Mouse (Mus musculus) midbrain, embryonic 16.5 days (tissue): Measurements from ENCODE around the gene Map3k10. TPM values are rescaled to one million over a fixed set of nuclear protein-coding genes. Genes with fewer than 3 reads are reported as not detected.
"Not testable (repeated sequence)": the region's sequence is repeated elsewhere in the genome, so short reads cannot be mapped to it uniquely, and the experiment has no call there.

Source experiments
- ATAC-seq: fragments of 200-750 bp; cut with Nextera tagmentation; 2 replicates; pipeline ENCODE4 v1.8.0; 2017; ENCODE audit warnings: moderate TSS enrichment
- H3K27ac ChIP-seq: fragments of 300-500 bp; sonication (generic); 2 replicates; pipeline ENCODE4 v1.5.1; 2014; ENCODE audit warnings: mild to moderate bottlenecking, low read length, mixed read lengths
- H3K27me3 ChIP-seq: fragments of 300-500 bp; sonication (generic); 2 replicates; pipeline ENCODE4 v1.6.1; 2014; ENCODE audit warnings: low read depth, low read length, mixed read lengths; ENCODE audit not compliant: control insufficient read depth, insufficient read depth
- H3K36me3 ChIP-seq: fragments of 300-500 bp; sonication (generic); 2 replicates; pipeline ENCODE4 v1.6.1; 2014; ENCODE audit warnings: mild to moderate bottlenecking, low read length, moderate library complexity, mixed read lengths; ENCODE audit not compliant: control insufficient read depth, insufficient read depth
- H3K4me1 ChIP-seq: fragments of 300-500 bp; sonication (generic); 2 replicates; pipeline ENCODE4 v1.6.1; 2014; ENCODE audit warnings: mild to moderate bottlenecking, low read length, mixed read lengths; ENCODE audit not compliant: control insufficient read depth, insufficient read depth
- H3K4me2 ChIP-seq: fragments of 300-500 bp; sonication (generic); 2 replicates; pipeline ENCODE4 v1.6.1; 2014; ENCODE audit warnings: mild to moderate bottlenecking, low read length, mixed read lengths
- H3K4me3 ChIP-seq: fragments of 300-500 bp; sonication (generic); 2 replicates; pipeline ENCODE4 v1.5.1; 2014; ENCODE audit warnings: low read depth, mild to moderate bottlenecking, low read length, moderate library complexity, mixed read lengths
- H3K9ac ChIP-seq: fragments of 300-500 bp; sonication (generic); 2 replicates; pipeline ENCODE4 v1.6.1; 2014; ENCODE audit warnings: low read depth, low read length, mixed read lengths
- H3K9me3 ChIP-seq: fragments of 300-500 bp; sonication (generic); replicated peaks from 2 replicates; pipeline ENCODE4 v1.6.1; 2014; ENCODE audit warnings: mild to moderate bottlenecking, low read length, mixed read lengths; ENCODE audit not compliant: control insufficient read depth, poor library complexity, severe bottlenecking
- WGBS: fragments of 180-500 bp; shearing (Covaris S2); extraction: QIAGEN DNeasy Blood & Tissue Kit; methylation state at CpG from one replicate; pipeline ENCODE4 v1.1.7; 2014; 5-methylcytosine and 5-hydroxymethylcytosine counted together
- polyA plus RNA-seq: library from polyadenylated mRNA; unstranded; fragments of >200 nt; fragmentation: Nextera tagmentation; extraction: Ambion mirVana; gene quantifications from 2 replicates; pipeline ENCODE4 v1.2.1, GENCODE M21; 2015

Map3k10 gene
- polyA plus RNA-seq, 1 experiment from 2014 or later = 16.9 TPM

DNA sequence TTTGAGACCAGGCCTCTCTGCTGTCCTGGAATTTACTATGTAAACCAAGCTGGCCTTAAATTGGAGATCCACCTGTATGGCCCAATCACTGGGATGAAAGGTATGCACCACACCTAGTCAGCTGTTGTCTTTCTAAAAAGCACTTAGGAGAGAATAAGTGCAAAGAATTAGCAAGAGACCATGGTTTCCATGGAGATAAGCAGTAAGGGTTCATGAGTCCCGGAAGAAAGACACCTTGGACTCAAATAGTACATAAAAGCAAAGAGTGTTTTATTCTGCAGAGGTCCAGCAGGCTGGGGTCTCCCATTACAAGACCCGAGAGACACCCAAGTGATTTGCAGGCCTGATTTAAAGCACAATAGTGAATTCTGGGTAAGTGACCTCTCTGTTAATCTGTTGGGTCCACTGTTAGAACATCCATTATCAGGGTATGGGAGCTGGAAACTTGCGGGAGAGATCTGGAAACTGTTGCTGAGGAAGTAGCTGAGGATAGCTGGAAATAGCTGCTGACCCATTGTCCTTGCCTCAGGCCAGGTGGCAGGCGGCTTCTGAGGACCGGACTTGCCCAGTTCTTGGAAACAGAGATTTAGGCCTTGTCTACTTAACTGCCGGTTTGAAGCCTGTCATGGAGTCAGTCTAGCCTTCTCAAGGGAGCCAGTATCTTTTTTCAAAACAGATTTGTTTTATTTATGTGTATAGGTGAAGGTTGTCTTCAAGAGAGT, 27.0 kb downstream of the Map3k10 start:
- Histone ChIP-seq H3K9me3 (no peaks in the 10 kb centered on the region), H3K27ac (no peak overlapping the region), H3K4me3 (no peak overlapping the region), H3K4me2 (no peak overlapping the region), H3K36me3 (no peaks in the 10 kb centered on the region), H3K27me3 (no peaks in the 10 kb centered on the region), H3K9ac (no peak overlapping the region), H3K4me1 (peaks cover 3% of the 10 kb centered on the region; the same call in 1 of the 2 replicates)
- ATAC-seq = no peak
- 83% methylated on average over 6 of the region's 6 CpGs for WGBS

DNA sequence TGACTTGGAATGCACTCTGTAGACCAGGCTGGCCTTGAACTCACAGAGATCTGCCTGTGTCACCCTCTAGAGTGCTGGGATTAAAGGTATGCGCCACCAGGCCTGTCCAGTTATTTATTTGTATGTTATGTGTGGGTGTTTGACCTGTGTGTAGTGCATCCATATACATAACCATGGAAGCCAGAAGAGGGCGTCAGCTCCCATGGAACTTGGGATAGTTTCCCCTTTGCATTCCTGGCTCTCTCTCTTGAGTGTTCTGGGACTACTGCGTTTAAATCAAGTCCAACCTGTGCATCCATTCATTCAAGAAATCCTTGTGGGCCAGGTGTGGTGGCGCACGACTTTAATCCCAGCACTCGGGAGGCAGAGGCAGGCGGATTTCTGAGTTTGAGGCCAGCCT, 27.9 kb downstream of the Map3k10 start:
- H3K4me1 ChIP-seq = peaks cover 3% of the 10 kb centered on the region; the same call in 1 of the 2 replicates
- 88% methylated on average over 7 of the region's 7 CpGs for WGBS

DNA sequence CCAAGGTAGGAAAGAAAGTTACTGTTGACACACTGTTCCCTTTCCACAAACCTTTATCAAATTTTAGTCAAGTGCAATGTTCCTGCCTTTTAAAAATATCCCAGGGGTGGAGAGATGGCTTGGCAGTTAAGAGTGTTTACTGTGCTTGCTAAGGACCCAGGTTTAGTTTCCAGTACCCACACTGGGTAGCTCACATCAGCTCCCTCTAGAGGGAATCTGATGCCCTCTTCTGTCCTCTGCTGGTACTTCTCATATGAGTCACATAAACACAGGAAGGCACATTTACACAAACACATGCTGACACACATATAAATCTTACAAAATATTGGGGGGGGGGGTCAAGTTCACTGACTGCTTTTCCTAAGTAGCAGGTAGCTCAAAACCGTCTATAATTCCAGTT, 29.9 kb downstream of the Map3k10 start:
- Histone ChIP-seq H3K36me3 (0 out of 2 replicates have a peak, but pooled peaks cover 1% of the 10 kb centered on the region), H3K4me1 (no peaks in the 10 kb centered on the region), H3K9ac (no peak overlapping the region), H3K27me3 (no peaks in the 10 kb centered on the region), H3K4me2 (no peak overlapping the region), H3K9me3 (no peaks in the 10 kb centered on the region), H3K4me3 (no peak overlapping the region), H3K27ac (no peak overlapping the region)
- no peak for ATAC-seq
- WGBS = 63% methylated on average over 1 of the region's 1 CpGs

More for the DNA sequence above, 27.9 kb downstream of the Map3k10 start:
- H3K4me3 ChIP-seq = no peak overlapping the region
- no peak for ATAC-seq
- H3K27ac ChIP-seq = no peak overlapping the region
- no peaks in the 10 kb centered on the region for H3K27me3 ChIP-seq
- H3K4me2 ChIP-seq = no peak overlapping the region
- H3K36me3 ChIP-seq = no peaks in the 10 kb centered on the region
- no peaks in the 10 kb centered on the region for H3K9me3 ChIP-seq
- no peak overlapping the region for H3K9ac ChIP-seq

DNA sequence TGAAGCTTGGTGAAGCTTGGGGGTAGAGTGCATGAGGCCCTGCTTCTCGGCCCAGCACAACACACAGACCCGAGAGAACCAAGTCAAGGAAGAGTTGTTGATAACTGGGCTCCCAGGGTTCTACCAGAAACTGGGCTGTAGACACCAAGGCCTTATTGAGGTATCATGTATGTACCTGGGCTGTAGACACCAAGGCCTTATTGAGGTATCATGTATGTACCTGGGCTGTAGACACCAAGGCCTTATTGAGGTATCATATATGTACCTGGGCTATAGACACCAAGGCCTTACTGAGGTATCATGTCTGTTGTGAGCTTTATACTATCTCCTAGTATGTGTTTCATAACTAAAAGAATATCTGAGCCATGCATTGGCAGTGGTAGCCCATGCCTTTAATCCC, 39.3 kb downstream of the Map3k10 start:
- not testable (repeated sequence) for H3K4me3 ChIP-seq, H3K9ac ChIP-seq, H3K27me3 ChIP-seq, H3K4me2 ChIP-seq, H3K4me1 ChIP-seq, H3K9me3 ChIP-seq, ATAC-seq, H3K27ac ChIP-seq
- 100% methylated on average over 2 of the region's 2 CpGs for WGBS
- H3K36me3 ChIP-seq = peaks cover 29% of the 10 kb centered on the region

DNA sequence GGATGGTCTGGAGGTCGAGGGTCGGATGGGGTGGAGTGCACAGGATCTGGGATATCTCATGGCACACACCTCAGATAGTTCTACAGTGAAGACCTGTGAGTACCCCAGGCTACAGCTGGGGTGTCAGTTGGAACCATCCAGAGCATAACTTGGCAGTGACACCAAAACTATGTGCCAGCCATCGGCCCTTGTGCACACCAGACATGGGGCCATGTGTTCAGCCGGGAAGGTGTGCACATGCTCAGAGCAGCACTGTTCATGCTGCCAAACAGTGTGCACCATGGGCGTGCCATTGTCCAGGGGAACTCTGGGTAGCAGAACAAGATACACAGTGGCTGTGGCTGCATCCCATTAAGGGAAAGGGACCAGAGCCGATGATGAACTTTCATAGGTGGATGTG, 39.7 kb downstream of the Map3k10 start:
- Histone ChIP-seq H3K4me2 (no peak overlapping the region), H3K9ac (no peak overlapping the region), H3K4me1 (no peaks in the 10 kb centered on the region), H3K27ac (no peak overlapping the region), H3K36me3 (peaks cover 31% of the 10 kb centered on the region), H3K9me3 (no peaks in the 10 kb centered on the region), H3K4me3 (no peak overlapping the region), H3K27me3 (no peaks in the 10 kb centered on the region)
- 94% methylated on average over 6 of the region's 6 CpGs for WGBS
- ATAC-seq = no peak

DNA sequence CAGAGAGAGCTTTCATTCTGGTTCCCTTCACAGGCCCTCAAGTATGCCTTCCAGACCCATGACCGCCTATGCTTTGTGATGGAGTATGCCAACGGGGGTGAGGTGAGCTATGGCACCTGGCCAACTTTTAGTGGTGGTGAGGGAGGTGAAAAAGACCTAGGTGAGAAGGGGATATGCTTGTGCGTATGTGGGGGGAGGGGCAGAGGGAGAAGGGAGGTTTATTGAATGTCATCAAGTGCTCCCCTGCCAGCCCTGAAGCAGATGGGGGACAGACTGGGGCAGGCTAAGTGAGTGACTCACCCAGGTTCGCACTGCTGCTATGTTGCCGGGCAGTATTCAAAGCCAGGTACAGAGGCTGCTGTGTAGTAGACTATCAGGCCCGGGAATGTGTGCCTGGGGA, 41.2 kb downstream of the Map3k10 start:
- no peaks in the 10 kb centered on the region for H3K9me3 ChIP-seq
- H3K36me3 ChIP-seq = peaks cover 34% of the 10 kb centered on the region
- H3K27me3 ChIP-seq = no peaks in the 10 kb centered on the region
- H3K4me1 ChIP-seq = no peaks in the 10 kb centered on the region
- H3K27ac ChIP-seq = no peak overlapping the region
- H3K9ac ChIP-seq = no peak overlapping the region
- WGBS = 91% methylated on average over 6 of the region's 6 CpGs
- no peak overlapping the region for H3K4me2 ChIP-seq
- H3K4me3 ChIP-seq = no peak overlapping the region
- no peak for ATAC-seq

DNA sequence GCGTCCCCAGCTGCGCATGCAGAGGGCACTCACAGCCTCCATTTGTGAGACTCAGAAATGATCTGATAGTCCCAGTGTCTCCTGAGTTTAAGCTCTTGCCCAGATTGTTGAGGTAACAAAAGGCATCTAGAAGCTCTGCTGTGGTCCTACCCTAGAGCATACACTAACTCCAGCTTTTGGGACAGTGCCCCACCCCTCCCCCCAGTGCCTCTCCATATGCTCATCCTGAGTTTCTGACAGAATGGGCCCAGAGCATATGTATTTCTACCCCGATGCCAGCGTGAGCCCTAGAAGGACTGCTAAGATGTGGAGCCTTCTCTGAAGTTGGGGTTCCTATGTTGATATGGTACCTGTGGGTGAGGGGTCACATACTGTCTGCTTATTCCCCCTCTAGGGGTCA, 43.0 kb downstream of the Map3k10 start:
- no peaks in the 10 kb centered on the region for H3K27me3 ChIP-seq
- no peak overlapping the region for H3K9ac ChIP-seq
- peaks cover 24% of the 10 kb centered on the region for H3K36me3 ChIP-seq
- 97% methylated on average over 4 of the region's 4 CpGs for WGBS
- no peaks in the 10 kb centered on the region for H3K9me3 ChIP-seq
- no peak overlapping the region for H3K4me3 ChIP-seq
- H3K27ac ChIP-seq = no peak overlapping the region
- H3K4me1 ChIP-seq = no peaks in the 10 kb centered on the region
- no peak overlapping the region for H3K4me2 ChIP-seq
- ATAC-seq = no peak

DNA sequence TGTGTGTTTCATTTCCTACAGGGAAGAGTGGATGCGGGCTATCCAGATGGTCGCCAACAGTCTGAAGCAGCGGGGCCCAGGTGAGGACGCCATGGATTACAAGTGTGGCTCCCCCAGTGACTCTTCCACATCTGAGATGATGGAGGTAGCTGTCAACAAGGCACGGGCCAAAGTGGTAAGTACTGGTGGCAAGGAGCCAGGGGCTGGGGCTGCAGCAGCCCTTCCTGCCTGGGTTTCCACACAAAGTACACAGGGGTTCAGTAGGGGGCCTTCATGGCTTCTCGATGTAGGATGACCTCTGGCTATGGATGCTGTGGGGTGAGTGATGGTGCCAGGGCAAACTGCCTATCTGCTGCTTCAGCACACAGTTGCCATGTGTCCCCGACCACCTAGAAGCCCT, 45.6 kb downstream of the Map3k10 start:
- ATAC-seq, H3K9me3 ChIP-seq, H3K27me3 ChIP-seq, H3K27ac ChIP-seq, H3K4me2 ChIP-seq, H3K4me3 ChIP-seq, H3K9ac ChIP-seq, H3K4me1 ChIP-seq: not testable (repeated sequence)
- H3K36me3 ChIP-seq = peaks cover 17% of the 10 kb centered on the region
- WGBS = 95% methylated on average over 7 of the region's 7 CpGs

DNA sequence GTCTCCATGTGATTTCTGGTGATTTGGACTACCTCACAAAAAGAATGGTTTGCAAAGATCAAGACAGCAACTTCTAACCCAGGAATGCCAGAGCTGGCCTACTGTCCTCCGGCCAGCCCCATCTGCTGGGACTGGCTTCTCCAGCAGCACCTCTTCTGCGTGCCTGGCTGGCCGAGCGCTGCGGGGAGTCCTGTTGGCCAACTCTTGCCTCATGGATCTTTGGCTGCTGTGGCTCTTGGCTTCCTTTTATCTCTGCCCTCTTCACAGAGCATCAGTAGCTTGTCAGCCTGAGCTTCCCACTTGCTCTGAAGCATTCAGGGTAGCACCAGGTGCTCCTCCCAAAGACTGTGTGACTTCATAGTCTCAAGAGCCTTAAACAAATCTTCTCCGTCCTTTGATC, 46.2 kb downstream of the Map3k10 start:
- no peak overlapping the region for H3K27ac ChIP-seq
- no peak overlapping the region for H3K4me2 ChIP-seq
- no peaks in the 10 kb centered on the region for H3K27me3 ChIP-seq
- H3K9ac ChIP-seq = no peak overlapping the region
- H3K36me3 ChIP-seq = peaks cover 17% of the 10 kb centered on the region
- no peak overlapping the region for H3K4me3 ChIP-seq
- WGBS = 97% methylated on average over 6 of the region's 6 CpGs
- ATAC-seq = no peak
- no peaks in the 10 kb centered on the region for H3K4me1 ChIP-seq
- H3K9me3 ChIP-seq = no peaks in the 10 kb centered on the region
